Mouse (Mus musculus) heart, postnatal 25 days (tissue): ENCODE measurements around the gene Grn. TPM values are rescaled to one million over a fixed set of nuclear protein-coding genes. Genes with fewer than 3 reads are reported as not detected.

Experiments used
- DNase-seq: peaks from one replicate; pipeline ENCODE4 v3.0.0; 2022; ENCODE audit warnings: low spot score
- intact Hi-C: fragments of 180-260 bp; cut with DNase I; formaldehyde crosslinking; loops from one replicate; pipeline ENCODE4 v1.15.1; 2025
- microRNA-seq: library from miRNA; unstranded; fragments of <30 nt; microRNA quantifications from one replicate; pipeline ENCODE4 v1.2.0, GENCODE M21; 2022
- total RNA-seq, 2 experiments: library from RNA; stranded (reverse); gene quantifications; 2 replicates each; pipeline ENCODE4 v1.2.3; 2021

The Grn gene
- total RNA-seq, 2 experiments from 2014 or later = 101 to 104 TPM

DNA sequence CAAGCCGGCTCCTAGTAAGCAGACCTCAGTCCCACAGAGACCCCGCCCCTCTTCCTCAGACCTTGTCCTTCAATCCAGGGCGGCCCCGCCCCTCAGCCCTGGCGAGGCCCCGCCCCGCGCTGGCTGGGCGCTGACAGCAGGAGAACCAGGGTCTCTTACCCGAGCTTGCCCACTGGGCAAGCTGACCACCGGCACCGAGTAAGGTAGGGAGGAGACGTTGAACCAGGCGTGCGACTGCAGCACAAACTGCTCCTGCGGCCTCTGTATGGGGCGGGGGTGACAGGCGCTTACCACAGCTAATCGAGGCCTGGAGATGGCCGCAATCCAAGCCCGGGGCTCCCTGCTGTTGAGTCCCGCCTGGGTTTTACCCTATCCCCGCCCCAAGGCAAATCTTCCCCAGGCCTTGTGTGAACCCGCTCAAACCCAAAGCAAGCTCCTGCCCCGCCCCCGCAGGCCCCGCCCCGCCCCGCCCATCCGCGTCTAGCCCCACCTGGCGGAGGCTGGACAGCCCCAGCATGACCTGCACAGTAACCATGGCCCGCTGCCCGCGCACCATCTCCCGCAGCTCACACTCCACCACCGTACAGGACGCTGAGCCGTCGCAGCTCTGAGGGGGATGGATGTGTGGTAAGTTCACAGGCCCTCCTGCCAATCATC is 25.8 kb downstream of the Grn start:
- intact Hi-C loops = no loop called here
- DNase-seq = peak; percentile 59

DNA sequence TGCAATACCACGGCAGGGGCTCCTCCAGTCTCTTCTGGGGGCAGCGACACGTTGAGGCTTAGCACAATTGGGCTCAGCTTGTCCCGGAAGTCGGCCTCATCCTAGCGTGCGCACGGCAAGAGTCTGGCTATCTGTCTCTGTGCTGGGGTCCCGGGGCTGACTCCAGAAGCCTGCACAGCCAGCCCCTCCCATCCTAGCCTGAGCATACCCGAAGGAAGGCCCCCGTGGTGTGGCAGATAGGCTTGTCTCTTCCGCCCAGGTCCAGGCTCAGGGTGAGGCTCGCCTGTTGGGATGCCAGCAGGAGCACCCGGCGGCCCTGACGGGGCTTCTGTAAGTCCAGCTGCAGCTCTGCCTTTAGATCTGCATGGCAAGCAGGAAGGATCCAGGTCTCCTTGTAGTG is 30.4 kb downstream of the Grn start:
- no peak for DNase-seq
- intact Hi-C loops = no loop called here

DNA sequence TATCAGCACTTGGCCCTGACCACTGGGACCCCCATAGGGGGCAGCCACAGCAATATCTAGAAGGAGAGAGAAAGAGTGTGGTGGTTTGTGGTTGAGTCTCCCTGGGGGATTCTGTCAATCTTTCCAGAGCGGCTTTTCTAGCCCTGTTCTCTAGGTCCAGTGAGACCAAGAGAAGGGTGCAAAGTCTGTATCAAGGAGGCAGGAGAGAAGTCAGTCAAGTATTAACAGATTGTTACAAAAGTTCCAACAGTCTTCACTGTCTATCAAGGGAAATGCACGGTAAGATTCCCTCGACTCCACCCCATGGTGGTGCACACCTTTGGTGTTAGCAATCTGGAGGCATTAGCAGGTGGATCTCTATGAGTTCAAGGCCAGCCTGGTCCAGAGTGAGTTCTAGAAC is 31.6 kb downstream of the Grn start:
- intact Hi-C loops = no loop called here
- no peak for DNase-seq

DNA sequence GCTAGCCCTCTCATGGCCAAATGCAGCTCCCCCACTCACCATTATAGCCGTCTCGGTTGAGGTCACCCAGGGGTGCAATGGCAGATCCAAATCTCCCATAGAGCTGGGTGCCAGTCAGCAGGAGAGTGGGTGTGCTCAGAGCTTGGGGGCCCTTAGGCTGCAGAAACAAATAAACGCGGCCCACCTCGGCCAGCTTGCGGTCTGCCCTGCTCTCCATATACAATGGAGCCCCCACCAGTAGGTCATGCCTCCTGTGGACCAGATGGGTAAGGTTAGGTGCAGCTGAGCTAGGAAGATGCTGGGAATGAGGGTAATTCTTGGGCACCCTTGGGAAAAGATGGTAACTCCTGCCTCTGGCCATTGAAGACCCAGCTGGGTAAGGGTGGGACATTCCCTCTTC is 34.8 kb downstream of the Grn start:
- DNase-seq = no peak
- intact Hi-C loops = no loop called here

DNA sequence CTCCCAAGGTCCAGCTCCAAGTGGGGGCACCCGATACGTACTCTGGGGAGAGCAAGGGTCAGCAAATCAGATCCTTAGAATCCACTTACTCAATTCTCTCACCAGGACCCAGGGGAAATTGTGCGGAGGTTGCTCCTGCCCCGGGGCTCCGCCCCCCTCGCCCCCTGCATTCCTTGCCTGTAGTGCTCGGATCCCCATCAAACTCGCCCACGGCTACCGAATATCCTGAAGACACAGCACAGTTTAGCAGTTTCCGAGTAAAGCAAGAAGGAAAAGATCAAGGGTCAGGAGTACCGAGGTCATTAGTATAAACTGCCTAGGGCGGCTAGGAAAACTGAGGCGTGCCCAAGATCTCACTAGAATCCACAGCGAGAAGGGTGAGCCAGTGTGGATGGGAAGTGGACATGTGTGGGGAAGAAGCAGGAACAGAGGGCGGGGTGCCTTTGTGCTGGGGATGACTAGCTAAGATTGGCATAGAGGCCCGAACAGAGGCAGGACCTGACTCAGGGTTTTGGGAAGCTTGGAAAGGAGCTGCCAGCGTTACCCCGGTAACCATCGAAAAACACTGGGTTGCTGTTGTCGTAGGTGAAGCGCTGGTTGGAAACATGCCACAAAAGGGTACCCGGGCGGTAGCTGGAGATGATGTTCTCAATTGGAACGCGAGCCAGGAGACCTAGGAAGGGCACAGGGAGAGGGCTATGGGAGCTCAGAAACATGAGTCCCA is 35.8 kb downstream of the Grn start:
- DNase-seq = peak; percentile 72
- intact Hi-C loops = no loop called here

DNA sequence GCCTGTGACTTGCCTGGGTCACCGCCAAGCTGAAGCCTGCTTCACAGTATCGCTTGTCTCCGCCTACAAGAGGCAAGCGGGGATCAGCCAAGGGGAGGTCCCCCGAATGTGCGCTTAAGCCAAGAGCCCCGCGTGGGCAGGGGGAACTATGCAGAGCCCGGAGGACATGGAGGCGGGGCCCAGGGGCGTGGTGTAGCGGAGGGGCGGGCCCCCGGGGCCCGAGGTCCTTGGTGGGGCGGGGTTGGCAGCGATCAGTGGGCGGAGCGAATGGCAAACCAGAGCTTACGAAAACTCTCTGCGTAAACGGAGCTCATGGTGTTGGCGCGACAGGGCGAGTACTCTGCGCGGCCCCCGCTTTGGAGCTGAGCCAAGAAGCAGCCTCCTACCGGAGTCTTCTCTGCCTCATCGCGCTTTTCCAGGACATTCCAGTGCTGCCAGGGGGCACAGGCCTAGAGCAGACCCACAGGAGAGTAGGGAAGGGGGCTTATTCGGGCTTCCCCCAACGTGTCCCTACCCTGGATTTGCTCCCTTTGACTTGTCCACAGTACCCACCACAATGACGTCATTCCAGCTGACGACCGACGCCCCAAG is 37.0 kb downstream of the Grn start:
- peak; percentile 97 for DNase-seq
- intact Hi-C loops = no loop called here

DNA sequence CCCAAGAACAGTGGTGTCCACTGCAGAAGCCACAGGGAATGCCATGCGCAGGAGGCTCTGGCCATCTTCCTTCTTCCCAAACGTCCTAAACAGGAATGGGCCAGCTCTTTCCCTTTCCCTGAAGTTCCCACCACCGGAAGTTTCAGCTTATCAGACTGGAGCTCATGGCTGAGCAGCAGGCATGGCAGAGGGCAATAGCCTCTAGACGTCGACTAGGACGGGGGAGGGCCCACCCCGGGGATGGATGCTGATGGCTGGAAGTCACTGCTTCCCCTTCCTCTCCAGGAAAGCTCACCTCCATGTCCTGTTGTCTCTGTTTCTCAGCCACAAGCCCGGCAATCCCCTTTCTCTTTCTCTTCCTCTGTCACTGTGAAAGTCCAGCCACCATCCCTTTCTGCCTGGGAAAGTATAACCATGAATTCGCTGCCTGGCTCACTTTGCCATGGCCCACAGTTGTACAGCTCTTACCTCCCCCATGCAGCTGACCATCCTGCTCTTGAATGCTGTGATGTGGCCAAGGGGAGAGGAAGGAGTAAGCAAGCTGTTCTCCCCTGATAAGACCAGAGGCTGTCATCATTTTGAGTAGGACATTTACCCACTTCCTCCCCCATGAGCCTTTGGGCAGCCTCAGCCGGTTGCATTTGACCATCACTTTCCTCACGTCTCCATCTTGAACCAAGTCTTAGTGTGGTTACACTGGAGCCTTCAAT is 39.7 kb downstream of the Grn start, which contains the start of gene Itga2b:
Itga2b (minus strand) TSS at position 475 of the 710 bp plus-strand sequence.
- intact Hi-C loops = no loop called here
- no peak for DNase-seq

DNA sequence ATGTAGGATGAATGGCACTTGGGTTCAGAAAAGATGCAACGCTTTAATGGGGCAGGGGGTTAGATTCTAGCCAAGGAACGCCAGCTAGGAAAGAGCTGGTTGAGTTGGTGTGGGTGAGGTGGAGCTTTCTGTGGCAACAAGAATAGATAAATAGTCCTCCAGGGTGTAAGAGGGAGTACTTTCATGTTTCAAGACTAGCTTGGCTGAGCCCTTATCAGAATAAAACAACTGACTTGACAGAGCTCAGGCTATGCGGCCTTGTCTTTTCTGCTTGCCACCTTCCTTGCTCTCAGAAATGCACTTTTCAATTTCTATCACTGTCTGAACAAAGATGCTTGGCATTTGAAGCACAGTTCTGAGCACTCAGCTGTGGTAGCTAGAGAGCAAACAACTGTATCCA is 44.9 kb downstream of the Grn start:
- DNase-seq = no peak
- intact Hi-C loops = no loop called here

DNA sequence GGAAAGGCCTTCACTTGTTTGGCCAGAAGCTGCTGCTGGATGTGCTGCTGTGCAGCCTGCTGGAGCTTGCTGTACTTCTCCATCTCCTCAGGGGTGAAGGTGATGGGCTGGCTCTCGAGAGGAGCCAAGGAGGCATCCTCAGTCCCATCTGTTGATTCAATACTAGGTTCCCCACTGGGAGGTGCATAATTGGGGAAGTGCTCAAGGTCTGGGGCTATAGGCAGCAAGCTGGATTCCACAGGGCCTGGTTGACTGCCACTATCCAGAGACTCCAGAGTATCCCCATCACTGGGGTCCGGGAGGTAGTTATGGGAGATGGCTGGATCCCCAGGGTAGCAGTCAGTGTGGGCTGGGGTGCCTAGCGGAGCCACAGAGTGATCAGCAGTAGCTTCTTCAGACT is 48.6 kb downstream of the Grn start:
- intact Hi-C loops = no loop called here
- DNase-seq = no peak

DNA sequence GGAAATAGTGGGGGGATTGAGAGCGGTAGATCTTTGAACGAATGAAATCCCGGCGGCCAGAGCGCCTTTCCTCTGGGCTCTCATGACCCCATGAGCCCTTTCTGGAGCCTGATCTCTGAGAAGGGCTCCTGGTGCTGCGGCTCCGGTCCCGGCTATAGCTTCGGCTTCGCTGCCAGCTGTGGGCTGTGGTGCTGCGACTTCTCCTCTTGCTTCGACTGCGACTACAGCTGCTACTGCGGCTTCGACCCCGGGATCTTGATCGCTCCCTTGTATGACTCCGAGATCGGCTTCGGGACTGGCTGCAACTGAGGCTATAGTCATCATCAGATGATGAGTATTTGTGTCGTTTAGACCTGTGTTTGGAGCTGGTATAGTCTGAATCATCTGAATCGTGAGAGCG is 49.5 kb downstream of the Grn start:
- DNase-seq = no peak
- intact Hi-C loops = no loop called here

DNA sequence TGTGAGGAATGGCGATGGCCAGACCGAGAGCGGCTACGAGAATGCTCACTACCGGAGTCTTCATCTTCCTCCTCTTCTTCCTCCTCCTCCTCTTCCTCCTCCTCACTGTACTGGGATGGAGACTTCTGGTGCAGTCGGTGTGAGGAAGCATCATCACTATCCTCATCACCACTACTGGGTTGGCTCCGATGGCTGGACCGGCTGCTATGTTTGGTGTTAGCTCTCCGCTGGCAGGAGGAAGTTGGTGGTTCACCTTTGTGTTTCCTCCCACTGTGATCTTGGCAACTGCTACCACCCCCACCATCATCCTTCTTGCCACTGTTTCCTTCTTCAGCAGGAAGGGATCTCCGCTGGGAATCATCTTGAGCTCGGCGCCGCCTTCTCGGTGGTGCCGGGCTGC is 50.0 kb downstream of the Grn start:
- intact Hi-C loops = no loop called here
- DNase-seq = no peak

DNA sequence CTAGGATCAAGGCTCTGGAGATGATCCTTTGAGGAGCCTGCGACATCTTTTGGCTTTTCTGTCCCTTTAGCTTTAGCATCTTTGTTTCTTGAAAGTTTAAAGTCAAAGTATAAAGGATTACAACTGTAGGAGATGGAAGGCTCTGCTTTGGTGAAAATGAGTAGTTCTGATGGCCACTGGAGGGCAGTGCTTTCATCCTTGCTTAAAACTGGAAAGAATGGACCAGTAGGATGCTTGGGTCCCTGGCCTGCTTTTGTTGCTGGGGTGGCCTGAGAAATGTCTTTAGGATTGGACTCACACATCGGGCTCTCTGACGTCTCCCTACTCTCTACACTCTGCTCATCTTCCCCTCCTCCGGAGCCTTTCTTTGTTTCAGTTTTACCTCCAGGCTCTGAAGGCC is 50.8 kb downstream of the Grn start:
- DNase-seq = no peak
- intact Hi-C loops = no loop called here

DNA sequence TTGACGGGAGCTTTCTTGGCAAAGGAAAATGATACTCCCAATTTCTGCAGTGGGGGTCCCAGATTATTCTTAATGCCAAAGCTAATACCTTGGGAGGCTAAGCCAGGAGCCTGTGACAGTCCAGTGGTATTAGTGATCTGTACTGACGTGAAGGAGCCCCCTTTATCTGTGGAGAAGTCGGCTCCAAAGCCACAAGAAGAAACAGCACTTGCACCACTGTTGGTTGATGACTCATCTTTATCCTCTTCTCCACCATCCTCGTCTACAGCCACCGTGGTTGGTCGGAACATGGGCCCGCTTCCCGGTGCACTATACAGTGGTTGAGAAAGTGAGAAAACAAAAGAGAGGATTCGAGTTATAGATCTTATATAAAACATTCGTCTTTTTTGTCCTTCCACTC is 51.7 kb downstream of the Grn start:
- intact Hi-C loops = no loop called here
- no peak for DNase-seq

Small RNA genes within 50 kb of the gene (microRNA-seq; reads per million reads assigned to microRNA genes)
- gene Mir6930 = not detected

Other genes starting within 250 kb of the Grn start
- 10 to 100 TPM; 46.6 to 51.5 TPM for gene Lsm12, start 245.0 kb upstream of the Grn start, total RNA-seq
- gene G6pc3, start 240.7 kb upstream of the Grn start, total RNA-seq = 10 to 100 TPM; 40.3 to 41.8 TPM
- 100 to 1,000 TPM; 129 to 136 TPM for gene Hdac5, start 200.1 kb upstream of the Grn start, total RNA-seq
- under 1 TPM; 0.10 to 0.39 TPM for gene BC030867, start 181.4 kb upstream of the Grn start, total RNA-seq
- under 1 TPM; 0.61 to 0.68 TPM for gene Asb16, start 161.6 kb upstream of the Grn start, total RNA-seq
- gene Tmub2, start 145.4 kb upstream of the Grn start, total RNA-seq = 10 to 100 TPM; 20.7 to 23.3 TPM
- gene Atxn7l3, start 133.7 kb upstream of the Grn start, total RNA-seq = 10 to 100 TPM; 21.1 to 21.7 TPM
- 10 to 100 TPM; 56.7 to 57.3 TPM for gene Ubtf, start 110.6 kb upstream of the Grn start, total RNA-seq
- gene Slc4a1, start 64.1 kb upstream of the Grn start, total RNA-seq = 1 to 10 TPM; 5.3 to 9.5 TPM
- not detected for gene Rundc3a, start 36.9 kb upstream of the Grn start, total RNA-seq
- 100 to 1,000 TPM; 163 to 175 TPM for gene Slc25a39, start 22.4 kb upstream of the Grn start, total RNA-seq
- gene Fam171a2, start 17.4 kb downstream of the Grn start, total RNA-seq = 1 to 10 TPM; 5.8 to 6.5 TPM
- gene Itga2b, start 39.8 kb downstream of the Grn start, total RNA-seq = 1 to 10 TPM; 3.5 to 4.5 TPM
- gene Gpatch8, start 126.1 kb downstream of the Grn start, total RNA-seq = 10 to 100 TPM; 19.3 to 23.2 TPM
- 1 to 10 TPM; 2.2 TPM for gene Gm11627, start 149.1 kb downstream of the Grn start, total RNA-seq
- 1 to 10 TPM; 4.7 to 5.0 TPM for gene Fzd2, start 174.1 kb downstream of the Grn start, total RNA-seq
- gene Meioc, start 233.4 kb downstream of the Grn start, total RNA-seq = not detected